Mouse (Mus musculus): Measurements from ENCODE around the gene Stap2. TPM values are rescaled to one million over a fixed set of nuclear protein-coding genes. Genes with fewer than 3 reads are reported as not detected.

The Stap2 gene
- 3.6 and 4.5 TPM in 2 replicates for polyA plus RNA-seq (2014; fragmentation: Nextera tagmentation; extraction: Ambion mirVana)

GRCm38 (mm10) chr17:56005415-56006061 lies at the start of gene Stap2, which contains the start of gene Mpnd:
Gene Stap2, minus strand, starts transcription at chr17:56005584.
Gene Mpnd, plus strand, starts transcription at chr17:56005711.
- no peak within 1 kb of the TSS for H3K9ac ChIP-seq (ENCODE audit: low read length)

DNA sequence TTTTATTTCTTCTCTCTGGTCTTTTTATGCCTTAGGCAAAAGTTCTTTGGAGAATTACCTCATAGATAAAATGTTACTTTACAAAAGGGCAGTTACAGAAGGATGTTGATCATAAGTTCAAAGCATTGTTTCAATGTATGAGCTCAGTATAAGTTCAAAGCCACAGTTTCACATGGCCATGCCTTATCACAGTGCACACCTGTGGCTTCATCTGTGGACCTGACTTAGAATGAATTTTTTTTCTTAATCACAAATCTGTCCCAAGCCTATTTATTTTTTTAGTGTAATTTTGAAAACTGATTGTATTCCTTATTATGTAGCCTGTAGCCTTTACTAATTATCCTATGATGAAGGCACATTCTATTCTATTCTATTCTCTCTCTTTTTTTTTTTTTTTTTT lies 49.6 kb upstream of the Stap2 start:
- no peak overlapping the region for H3K27ac ChIP-seq (ENCODE audit: low read depth, low read length)
- no peaks in the 10 kb centered on the region for H3K27me3 ChIP-seq (ENCODE audit: control insufficient read depth, insufficient read depth, low read length)
- no peak overlapping the region for H3K9ac ChIP-seq (ENCODE audit: low read length)
- no peaks in the 10 kb centered on the region for H3K9me3 ChIP-seq (ENCODE audit: control insufficient read depth, low read length)
- no peak overlapping the region for H3K4me2 ChIP-seq
- ATAC-seq (ENCODE audit: low FRiP score) (no peak), DNase-seq (ENCODE audit: low spot score, missing footprints) (no peak)
- H3K4me1 ChIP-seq (ENCODE audit: control insufficient read depth, insufficient read depth, low read length), result no peaks in the 10 kb centered on the region
- peaks cover 24% of the 10 kb centered on the region for H3K36me3 ChIP-seq (ENCODE audit: control insufficient read depth, insufficient read depth, low read length)
- no peak overlapping the region for H3K4me3 ChIP-seq (ENCODE audit: low read depth, low read length)

More at GRCm38 (mm10) chr17:56005415-56006061, at the start of gene Stap2, which contains the start of gene Mpnd:
- H3K4me2 ChIP-seq, result no peak within 1 kb of the TSS
- DNase-seq (ENCODE audit: low spot score, missing footprints), result no peak
- peaks cover 15% of the 10 kb centered on the region for H3K4me1 ChIP-seq (ENCODE audit: control insufficient read depth, insufficient read depth, low read length)
- 55% methylated on average over 13 of the region's 13 CpGs for WGBS
- H3K4me3 ChIP-seq (ENCODE audit: low read depth, low read length), result no peak within 1 kb of the TSS
- ATAC-seq (ENCODE audit: low FRiP score), result no peak
- H3K27ac ChIP-seq (ENCODE audit: low read depth, low read length), result no peak within 1 kb of the TSS
- no peaks in the 10 kb centered on the region; the same call in 1 of the 2 replicates for H3K27me3 ChIP-seq (ENCODE audit: control insufficient read depth, insufficient read depth, low read length)
- no peaks in the 10 kb centered on the region for H3K9me3 ChIP-seq (ENCODE audit: control insufficient read depth, low read length)
- H3K36me3 ChIP-seq (ENCODE audit: control insufficient read depth, insufficient read depth, low read length), result no peaks in the 10 kb centered on the region

- H3K4me2 ChIP-seq, result no peak overlapping the region
- no peaks in the 10 kb centered on the region for H3K27me3 ChIP-seq (ENCODE audit: control insufficient read depth, insufficient read depth, low read length)
- 92% methylated on average over 5 of the region's 5 CpGs for WGBS
- peaks cover 20% of the 10 kb centered on the region for H3K36me3 ChIP-seq (ENCODE audit: control insufficient read depth, insufficient read depth, low read length)
- H3K4me1 ChIP-seq (ENCODE audit: control insufficient read depth, insufficient read depth, low read length), result no peaks in the 10 kb centered on the region
- no peak overlapping the region for H3K27ac ChIP-seq (ENCODE audit: low read depth, low read length)
- no peaks in the 10 kb centered on the region for H3K9me3 ChIP-seq (ENCODE audit: control insufficient read depth, low read length)
- no peak overlapping the region for H3K4me3 ChIP-seq (ENCODE audit: low read depth, low read length)
- ATAC-seq (ENCODE audit: low FRiP score), result no peak
- H3K9ac ChIP-seq (ENCODE audit: low read length), result no peak overlapping the region
- DNase-seq (ENCODE audit: low spot score, missing footprints), result no peak
Measured at GRCm38 (mm10) chr17:56051369-56051768, 46.0 kb upstream of the Stap2 start.

DNA sequence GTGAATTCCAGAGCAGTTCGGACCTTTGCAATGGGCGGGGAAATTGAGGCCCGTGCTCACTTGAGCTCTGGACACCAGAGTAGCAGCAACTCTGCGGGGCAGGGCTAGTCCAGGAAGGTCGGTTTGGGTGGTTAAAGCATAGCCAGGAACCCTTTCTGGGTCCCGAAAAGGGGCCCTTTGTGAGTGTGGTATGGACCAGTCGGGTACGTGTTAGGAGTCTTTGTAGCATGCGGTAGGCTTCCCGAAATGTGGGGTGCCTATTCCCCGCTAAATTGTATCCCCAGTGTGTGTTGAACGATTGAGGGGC lies 35.4 kb upstream of the Stap2 start:
- DNase-seq (ENCODE audit: low spot score, missing footprints), result no peak

DNA sequence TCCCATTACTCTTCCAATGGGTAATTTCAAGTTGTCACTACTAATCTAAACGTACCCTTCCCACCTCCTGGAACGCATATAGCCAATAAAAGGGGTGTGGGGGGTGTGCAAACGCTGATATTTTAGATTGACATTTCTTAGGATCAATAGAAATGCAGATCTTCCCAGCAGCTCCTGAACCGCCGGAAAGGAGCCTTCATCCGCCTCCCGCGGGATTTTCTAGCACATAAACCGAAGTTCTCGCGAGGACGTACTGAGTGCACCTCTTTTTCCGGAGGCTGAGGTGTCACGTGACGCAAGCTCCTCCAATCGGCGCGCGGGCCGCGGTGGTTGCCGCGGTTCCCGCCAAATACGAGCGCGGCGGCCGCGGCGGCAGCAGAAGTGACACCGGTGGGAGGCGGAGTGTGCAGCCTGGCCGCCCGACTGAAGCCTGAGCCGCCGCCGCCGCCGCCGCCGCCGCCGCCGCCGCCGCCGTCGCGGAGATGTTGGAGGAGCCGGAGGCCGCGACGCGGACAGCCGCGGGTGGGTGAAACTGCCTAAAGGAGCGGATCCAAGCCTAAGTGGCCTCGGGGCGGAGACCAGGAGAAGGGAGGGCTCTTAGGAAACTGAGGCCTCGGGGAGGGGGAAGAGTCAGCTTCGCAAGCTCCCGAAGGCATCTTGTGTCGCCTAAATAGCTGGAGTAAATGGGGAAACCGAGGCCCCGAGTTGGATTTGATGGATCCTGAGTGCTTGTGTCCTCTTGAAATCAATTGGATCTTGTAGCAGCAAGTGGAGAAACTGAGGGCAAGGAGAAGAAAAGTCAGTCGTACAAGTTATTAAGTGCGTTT lies 34.9 kb upstream of the Stap2 start, which contains the start of gene Chaf1a:
Gene Chaf1a (plus strand): TSS at position 410 of the 827 bp plus-strand sequence.
- H3K4me2 ChIP-seq, result peak within 1 kb of the TSS; percentile 79
- ATAC-seq (ENCODE audit: low FRiP score), result peak; percentile 84
- H3K4me1 ChIP-seq (ENCODE audit: control insufficient read depth, insufficient read depth, low read length), result peaks cover 16% of the 10 kb centered on the region
- peak within 1 kb of the TSS; percentile 80 for H3K4me3 ChIP-seq (ENCODE audit: low read depth, low read length)
- H3K9ac ChIP-seq (ENCODE audit: low read length), result peak within 1 kb of the TSS; percentile 81
- peaks cover 8% of the 10 kb centered on the region for H3K36me3 ChIP-seq (ENCODE audit: control insufficient read depth, insufficient read depth, low read length)
- WGBS, result under 1% methylated on average over 68 of the region's 68 CpGs
- H3K9me3 ChIP-seq (ENCODE audit: control insufficient read depth, low read length), result no peaks in the 10 kb centered on the region
- H3K27ac ChIP-seq (ENCODE audit: low read depth, low read length), result peak within 1 kb of the TSS; percentile 38; the same call in 1 of the 2 replicates
- DNase-seq (ENCODE audit: low spot score, missing footprints), result peak; percentile 99
- H3K27me3 ChIP-seq (ENCODE audit: control insufficient read depth, insufficient read depth, low read length), result no peaks in the 10 kb centered on the region

More for the DNA sequence above, 35.4 kb upstream of the Stap2 start:
- Histone ChIP-seq H3K4me1 (ENCODE audit: control insufficient read depth, insufficient read depth, low read length) (peaks cover 11% of the 10 kb centered on the region), H3K27ac (ENCODE audit: low read depth, low read length) (peak overlapping the region; percentile 38; the same call in 1 of the 2 replicates), H3K4me3 (ENCODE audit: low read depth, low read length) (peak overlapping the region; percentile 80), H3K27me3 (ENCODE audit: control insufficient read depth, insufficient read depth, low read length) (no peaks in the 10 kb centered on the region), H3K36me3 (ENCODE audit: control insufficient read depth, insufficient read depth, low read length) (peaks cover 10% of the 10 kb centered on the region), H3K4me2 (peak overlapping the region; percentile 79), H3K9me3 (ENCODE audit: control insufficient read depth, low read length) (no peaks in the 10 kb centered on the region), H3K9ac (ENCODE audit: low read length) (peak overlapping the region; percentile 81)
- WGBS, result 3% methylated on average over 12 of the region's 12 CpGs
- no peak for ATAC-seq (ENCODE audit: low FRiP score)

- H3K27ac ChIP-seq (ENCODE audit: low read depth, low read length), result no peak overlapping the region
- WGBS, result 85% methylated on average over 4 of the region's 4 CpGs
Measured at GRCm38 (mm10) chr17:56039345-56039744, 34.0 kb upstream of the Stap2 start.

DNA sequence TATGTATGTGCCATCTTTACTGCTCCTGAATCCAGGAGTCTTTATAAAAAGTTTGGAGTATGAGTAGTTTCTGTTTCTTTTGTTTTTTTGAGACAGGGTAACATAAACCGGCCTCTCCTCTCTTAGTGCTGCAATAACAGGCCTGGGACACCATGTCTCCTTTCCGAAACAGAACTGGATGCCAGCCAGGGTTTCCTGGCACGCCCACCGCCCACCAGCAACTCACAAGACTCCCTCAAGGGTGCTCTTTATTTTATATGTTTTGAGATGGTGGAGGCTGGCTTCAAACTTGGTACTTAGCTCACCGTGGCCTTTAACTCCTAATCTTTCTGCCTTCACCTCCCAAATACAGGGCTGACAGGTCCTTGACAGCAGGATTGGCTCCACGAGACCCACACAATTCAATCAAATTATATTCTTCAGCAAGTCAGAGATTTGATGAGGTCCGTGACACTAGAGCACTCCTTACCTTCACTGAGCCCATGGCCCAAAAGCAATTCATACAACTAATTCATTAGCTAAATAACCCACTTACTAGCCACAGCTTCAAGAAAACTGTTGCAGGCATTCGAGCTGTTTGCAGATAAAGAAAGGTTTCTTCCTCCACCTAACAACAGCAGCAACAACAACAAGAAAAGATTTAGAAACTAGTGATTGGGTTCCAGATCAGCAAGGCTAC lies 33.3 kb upstream of the Stap2 start:
- no peak overlapping the region for H3K27ac ChIP-seq (ENCODE audit: low read depth, low read length)
- peaks cover 20% of the 10 kb centered on the region for H3K4me1 ChIP-seq (ENCODE audit: control insufficient read depth, insufficient read depth, low read length)
- H3K36me3 ChIP-seq (ENCODE audit: control insufficient read depth, insufficient read depth, low read length), result no peaks in the 10 kb centered on the region; the same call in 1 of the 2 replicates
- H3K9ac ChIP-seq (ENCODE audit: low read length), result no peak overlapping the region
- H3K9me3 ChIP-seq (ENCODE audit: control insufficient read depth, low read length), result no peaks in the 10 kb centered on the region
- peak; percentile 64 for DNase-seq (ENCODE audit: low spot score, missing footprints)
- H3K27me3 ChIP-seq (ENCODE audit: control insufficient read depth, insufficient read depth, low read length), result no peaks in the 10 kb centered on the region
- WGBS, result 91% methylated on average over 8 of the region's 8 CpGs
- no peak overlapping the region for H3K4me2 ChIP-seq
- no peak for ATAC-seq (ENCODE audit: low FRiP score)
- no peak overlapping the region for H3K4me3 ChIP-seq (ENCODE audit: low read depth, low read length)

More at GRCm38 (mm10) chr17:56039345-56039744, 34.0 kb upstream of the Stap2 start:
- DNase-seq (ENCODE audit: low spot score, missing footprints) (peak; percentile 65), ATAC-seq (ENCODE audit: low FRiP score) (no peak)
- Histone ChIP-seq H3K36me3 (ENCODE audit: control insufficient read depth, insufficient read depth, low read length) (peaks cover 4% of the 10 kb centered on the region; the same call in 1 of the 2 replicates), H3K4me1 (ENCODE audit: control insufficient read depth, insufficient read depth, low read length) (peaks cover 20% of the 10 kb centered on the region), H3K27me3 (ENCODE audit: control insufficient read depth, insufficient read depth, low read length) (no peaks in the 10 kb centered on the region), H3K9ac (ENCODE audit: low read length) (no peak overlapping the region), H3K4me3 (ENCODE audit: low read depth, low read length) (no peak overlapping the region), H3K9me3 (ENCODE audit: control insufficient read depth, low read length) (no peaks in the 10 kb centered on the region), H3K4me2 (no peak overlapping the region)

DNA sequence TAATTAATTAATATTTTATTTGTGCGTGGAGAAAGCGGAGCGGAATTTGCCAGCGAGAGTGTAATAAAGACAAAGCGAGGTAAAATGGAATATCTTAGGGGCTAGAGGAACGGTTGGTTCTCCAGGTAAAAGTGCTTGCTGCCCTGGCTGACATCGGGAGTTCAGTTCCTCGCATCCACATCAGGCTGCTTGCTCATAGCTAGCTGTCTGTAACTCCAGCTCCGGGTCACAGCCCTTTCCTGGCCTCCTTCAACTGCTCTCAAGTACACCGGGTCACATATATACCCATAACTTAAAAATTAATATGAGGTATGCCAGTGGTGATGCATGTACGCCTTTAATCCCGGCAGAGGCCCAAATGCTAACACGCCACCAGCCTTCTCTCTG lies 31.5 kb upstream of the Stap2 start:
- H3K4me3 ChIP-seq (ENCODE audit: low read depth, low read length), result peak overlapping the region; percentile 2; the same call in 1 of the 2 replicates
- H3K27ac ChIP-seq (ENCODE audit: low read depth, low read length), result no peak overlapping the region
- ATAC-seq (ENCODE audit: low FRiP score), result peak; percentile 20
- no peaks in the 10 kb centered on the region; the same call in 1 of the 2 replicates for H3K36me3 ChIP-seq (ENCODE audit: control insufficient read depth, insufficient read depth, low read length)
- WGBS, result 40% methylated on average over 13 of the region's 13 CpGs
- peak overlapping the region; percentile 26; the same call in 1 of the 2 replicates for H3K4me2 ChIP-seq
- DNase-seq (ENCODE audit: low spot score, missing footprints), result no peak
- H3K9ac ChIP-seq (ENCODE audit: low read length), result peak overlapping the region; percentile 10; the same call in 1 of the 2 replicates
- no peaks in the 10 kb centered on the region for H3K27me3 ChIP-seq (ENCODE audit: control insufficient read depth, insufficient read depth, low read length)
- no peaks in the 10 kb centered on the region for H3K9me3 ChIP-seq (ENCODE audit: control insufficient read depth, low read length)
- H3K4me1 ChIP-seq (ENCODE audit: control insufficient read depth, insufficient read depth, low read length), result peaks cover 17% of the 10 kb centered on the region
